Mouse (Mus musculus) frontal cortex, postnatal 14 days (tissue): Measurements from ENCODE around the gene Ube2z.
A peak's percentile ranks its signal among the peaks of the same experiment; 100 is the strongest.

Experiments used
- DNase-seq, 2 experiments: peaks; one replicate each; pipeline ENCODE4 v3.0.0; 2022; ENCODE audit warnings: low spot score in 2 of 2

Ube2z gene

DNA sequence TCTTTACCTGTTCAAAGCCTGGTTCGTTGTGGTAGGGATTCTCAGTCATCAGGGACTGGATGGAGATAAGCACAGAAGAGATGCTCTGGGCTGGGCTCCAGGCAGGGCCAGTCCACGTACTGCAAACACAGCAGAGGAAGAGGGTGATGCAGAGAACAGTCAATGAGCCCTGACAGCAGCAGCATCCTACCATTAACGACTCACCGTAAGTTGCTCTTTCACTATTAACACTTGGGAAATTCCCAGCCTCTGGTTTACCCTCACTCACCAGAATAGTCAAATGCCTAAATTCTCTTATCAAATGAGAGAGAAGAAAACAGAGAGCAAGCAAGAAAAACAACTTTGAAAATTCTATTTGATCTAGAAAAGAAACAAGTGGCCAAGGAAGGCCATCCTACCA is 6.9 kb downstream of the Ube2z start:
- no peak for DNase-seq

DNA sequence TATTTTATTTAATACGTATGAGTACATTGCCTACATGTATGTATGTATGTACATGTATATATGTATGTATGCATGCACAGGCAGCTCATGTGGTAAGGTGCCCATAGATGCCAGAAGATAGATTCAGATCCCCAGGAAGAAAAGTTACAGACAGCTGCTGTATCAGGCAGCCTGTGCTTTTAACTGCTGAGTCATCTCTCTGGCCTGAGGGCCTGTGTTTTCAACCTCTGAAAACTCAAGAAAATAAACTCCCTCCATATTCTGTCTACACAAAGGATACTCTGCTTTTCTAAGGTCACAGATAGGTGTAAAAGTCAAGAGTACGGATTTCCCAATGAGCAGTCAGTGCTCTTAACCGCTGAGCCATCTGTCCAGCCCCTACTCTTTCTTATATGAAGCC is 14.3 kb downstream of the Ube2z start:
- DNase-seq = no peak

DNA sequence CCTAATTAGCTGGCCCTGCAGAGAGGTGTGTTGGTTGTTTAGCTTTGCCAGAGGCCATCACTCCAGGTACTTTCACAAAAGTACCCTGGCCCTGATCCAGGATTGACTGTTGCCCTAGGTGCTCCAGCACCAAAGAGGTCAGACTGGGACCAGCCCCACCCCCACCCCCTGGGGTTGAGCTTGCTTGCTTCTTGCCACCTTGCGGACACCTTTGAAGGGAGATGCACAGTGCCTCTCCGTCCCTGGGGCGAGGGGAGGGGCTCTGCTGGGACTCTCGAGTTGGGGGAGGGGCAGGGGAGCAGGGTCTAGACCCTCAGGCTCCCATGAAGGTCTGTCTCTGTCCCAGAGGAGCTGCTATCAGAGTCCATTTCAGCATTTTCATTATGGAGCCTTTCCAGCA is 15.2 kb downstream of the Ube2z start:
- DNase-seq = no peak

DNA sequence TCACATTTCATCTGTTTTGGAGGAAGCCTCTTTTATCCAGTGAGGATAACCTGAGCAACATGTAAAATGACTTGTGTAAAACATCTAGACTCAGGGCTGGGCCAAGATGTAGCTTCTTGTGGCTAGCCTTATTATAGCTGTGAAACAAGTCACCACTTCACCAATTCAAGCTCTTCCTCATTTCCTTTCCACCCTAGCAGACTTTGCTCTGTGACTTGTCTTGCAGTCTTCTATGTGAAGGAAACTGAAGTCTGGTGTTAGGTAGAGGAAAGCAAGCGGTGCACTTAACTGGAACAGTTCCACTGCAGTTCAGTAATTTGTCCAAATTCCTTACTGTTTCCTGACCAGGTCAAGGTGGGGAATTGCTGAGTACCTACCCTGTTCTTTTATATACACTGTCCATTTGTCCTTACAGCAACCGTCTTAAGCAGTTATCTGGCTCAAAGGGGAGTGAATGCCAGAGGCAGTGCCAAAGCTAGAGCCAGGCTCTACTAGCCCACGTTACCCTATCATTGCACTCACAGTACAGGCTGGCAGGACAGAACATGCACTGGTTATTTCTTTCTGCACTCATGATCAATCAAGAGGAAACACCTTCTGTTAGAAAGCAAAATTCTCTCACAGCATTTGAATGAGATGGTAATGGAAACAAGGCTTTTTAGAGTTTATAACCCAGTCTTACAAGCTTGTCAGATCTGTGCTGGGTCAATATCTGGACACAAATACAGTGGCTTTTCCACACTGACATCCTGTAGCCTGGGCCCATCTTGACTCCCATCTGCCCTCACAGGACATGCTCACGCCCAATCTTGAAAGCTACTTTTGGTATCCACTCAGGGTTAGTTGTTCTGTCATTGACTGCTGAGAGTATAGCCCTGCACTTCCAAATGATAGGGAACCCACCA is 17.5 kb downstream of the Ube2z start:
- no peak for DNase-seq

DNA sequence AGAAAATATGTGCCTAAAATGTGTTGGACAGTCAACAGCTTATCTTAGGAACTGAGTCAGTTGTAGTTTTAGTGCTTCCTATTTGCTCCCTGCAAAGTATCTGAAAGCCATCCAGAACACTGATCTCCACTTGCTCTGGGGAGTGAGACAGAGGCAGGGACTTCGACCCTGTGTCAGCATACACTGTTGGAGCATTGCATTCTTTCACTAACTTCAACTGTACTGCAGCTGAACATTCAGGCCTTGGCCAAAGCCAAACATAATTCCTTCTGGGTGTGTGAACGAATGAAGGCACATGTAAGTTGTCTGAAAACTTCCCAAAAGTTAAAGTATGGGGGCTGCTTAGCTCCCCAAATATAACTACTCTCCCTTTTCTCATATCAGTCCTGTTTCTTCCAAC is 18.4 kb downstream of the Ube2z start:
- no peak for DNase-seq

GRCm38 (mm10) chr11:96046028-96046427 is 19.2 kb downstream of the Ube2z start:
- no peak for DNase-seq

DNA sequence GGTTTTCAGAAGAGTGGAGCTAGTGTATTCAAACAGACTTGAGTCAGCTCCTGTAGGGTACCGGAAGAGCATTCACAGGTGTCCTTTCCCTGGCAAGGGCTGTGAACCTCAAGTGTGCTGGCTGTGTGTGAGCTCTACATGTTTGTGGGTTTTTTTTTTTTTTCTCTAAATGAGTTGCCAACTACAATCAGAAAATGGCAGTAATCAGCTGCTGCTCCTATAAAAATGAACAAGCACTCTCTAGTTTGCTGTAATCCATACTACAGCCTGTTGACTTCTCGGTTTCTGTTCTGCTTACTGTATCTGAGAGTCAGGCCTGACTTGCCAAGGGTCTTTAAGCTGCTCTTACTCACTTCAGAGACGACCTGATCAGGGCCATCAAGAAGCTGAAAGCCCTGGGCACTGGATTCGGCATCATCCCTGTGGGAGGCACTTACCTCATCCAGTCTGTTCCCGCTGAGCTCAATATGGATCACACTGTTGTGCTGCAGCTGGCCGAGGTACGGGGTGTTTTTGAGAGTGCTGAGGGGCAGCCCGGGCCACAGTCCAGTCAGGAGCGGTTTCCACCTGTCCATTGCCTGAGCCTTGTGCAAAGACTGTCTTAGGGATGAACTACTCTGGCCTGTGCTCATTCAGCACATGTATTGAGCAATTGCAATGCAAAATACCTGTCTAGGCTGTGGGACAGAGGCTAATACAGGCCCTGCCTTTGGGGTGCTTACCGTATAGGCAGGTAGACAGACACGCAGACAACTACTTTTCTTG is 20.2 kb downstream of the Ube2z start:
- DNase-seq = no peak

DNA sequence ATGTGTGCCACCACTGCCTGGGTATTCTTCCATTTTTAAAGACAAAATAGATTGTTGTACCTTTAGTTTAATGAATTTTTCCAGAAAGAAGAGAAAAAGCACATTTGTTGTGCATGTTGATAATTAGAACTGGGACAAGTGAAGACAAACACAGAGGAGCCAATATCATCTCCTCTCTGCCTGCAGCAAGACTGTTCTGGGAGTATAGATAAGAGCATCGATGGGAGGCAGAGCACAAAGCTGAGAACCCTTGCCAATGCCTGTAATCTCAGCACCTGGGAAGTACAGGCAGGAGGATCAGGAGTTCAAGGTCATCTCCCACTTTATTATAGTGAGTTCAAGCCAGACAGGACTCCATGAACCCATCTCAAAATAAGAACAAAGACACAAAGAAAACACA is 26.6 kb downstream of the Ube2z start:
- DNase-seq = no peak

DNA sequence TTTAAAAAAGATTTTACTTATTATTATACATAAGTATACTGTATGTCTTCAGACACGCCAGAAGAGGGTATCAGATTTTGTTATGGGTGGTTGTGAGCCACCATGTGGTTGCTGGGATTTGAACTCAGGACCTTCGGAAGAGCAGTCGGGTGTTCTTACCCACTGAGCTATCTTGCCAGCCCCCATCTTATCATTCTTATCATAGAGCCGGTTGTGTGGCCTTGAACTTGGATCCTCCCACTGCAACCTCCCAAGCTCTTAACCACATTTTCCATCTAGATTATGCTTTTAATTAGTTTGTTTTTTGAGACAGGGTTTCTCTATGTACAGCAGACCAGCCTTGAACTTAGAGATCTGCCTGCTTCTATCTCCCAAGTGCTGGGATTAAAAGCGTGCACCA is 27.7 kb downstream of the Ube2z start:
- no peak for DNase-seq

GRCm38 (mm10) chr11:96035133-96035532 is 30.1 kb downstream of the Ube2z start:
- peak; percentile 20 to 21 for DNase-seq

DNA sequence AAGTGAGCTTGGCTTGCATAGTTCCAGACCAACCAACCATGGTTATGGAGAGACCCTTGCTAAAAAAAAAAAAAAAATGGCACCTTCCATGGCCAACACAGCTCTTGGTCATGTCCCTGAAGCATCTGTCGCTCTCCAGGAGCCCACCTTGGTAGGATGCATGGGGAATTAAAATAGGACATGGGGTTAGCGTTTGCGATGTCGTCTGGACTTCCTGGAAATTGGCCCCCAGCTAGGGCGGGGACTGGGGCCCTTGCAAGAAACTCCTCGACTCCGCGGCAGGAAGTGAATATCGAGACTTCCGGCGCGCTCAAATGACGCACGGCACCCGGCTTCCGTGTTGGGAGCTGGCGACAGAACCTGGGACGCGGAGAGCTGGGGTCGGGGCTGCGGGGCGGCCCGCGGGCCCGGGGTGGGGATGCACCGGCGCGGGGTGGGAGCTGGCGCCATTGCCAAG is 30.6 kb downstream of the Ube2z start, which contains the start of gene Snf8:
Gene Snf8, plus strand, starts transcription at position 290 of the 457 bp plus-strand sequence.
- peak; percentile 87 to 91 for DNase-seq

DNA sequence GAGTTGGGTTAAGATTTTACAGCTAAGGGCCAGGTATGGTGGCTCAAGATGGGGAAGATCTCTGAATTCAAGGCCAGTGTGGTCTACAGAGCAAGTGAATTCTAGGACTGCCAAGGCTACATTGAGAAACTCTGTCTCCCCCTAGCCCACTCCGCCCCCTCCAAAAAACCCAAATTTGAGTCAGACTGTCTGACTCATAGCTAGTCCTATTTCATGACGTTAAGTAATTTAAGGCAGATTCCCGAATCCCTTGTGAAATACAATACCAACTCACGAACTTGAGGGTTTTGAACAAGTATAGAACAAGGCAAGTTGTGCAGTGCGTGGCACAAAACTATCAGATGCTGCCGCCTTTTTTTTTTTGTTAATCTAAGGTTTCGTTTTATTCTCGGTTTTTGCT is 31.1 kb downstream of the Ube2z start:
- DNase-seq = no peak

DNA sequence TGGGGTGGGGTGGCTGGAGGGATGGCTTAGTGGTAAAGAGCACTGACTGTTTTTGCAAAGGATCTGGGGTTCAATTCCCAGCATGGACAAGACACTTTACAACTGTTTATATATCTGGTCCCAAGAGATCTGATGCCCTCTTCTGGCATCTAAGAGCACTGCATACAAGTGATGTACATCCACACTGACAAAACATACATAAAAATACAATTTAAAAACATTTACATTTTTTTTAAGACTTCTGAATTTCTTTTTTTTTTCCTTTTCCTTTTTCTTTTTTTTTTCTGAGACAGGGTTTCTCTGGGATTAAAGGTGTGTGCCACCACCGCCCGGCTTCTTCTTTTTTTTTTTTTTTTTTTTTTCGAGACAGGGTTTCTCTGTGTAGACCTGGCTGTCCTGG is 31.9 kb downstream of the Ube2z start:
- no peak for DNase-seq

DNA sequence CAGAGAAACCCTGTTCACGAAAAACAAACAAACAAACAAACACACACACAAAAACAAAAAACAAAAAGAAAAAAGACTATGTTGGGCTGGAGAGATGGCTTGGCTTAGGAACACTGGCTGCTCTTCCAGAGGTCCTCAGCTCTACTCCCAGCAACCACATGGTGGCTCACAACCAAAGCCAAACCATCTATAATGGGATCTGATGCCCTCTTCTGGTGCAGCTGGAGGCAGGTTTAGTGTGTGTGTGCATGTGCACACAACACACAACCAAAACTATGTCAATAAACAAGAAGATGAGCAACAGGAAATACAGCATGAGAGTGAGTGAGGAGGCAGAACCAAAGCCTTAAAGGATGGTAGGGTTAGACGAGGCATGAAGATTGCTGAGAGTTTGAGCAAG is 33.5 kb downstream of the Ube2z start:
- DNase-seq = no peak

GRCm38 (mm10) chr11:96030571-96030970 is 34.6 kb downstream of the Ube2z start:
- DNase-seq = no peak

- DNase-seq = no peak
Observed at GRCm38 (mm10) chr11:96028130-96028529, 37.1 kb downstream of the Ube2z start.

GRCm38 (mm10) chr11:96020622-96021021 is 44.6 kb downstream of the Ube2z start:
- no peak for DNase-seq

DNA sequence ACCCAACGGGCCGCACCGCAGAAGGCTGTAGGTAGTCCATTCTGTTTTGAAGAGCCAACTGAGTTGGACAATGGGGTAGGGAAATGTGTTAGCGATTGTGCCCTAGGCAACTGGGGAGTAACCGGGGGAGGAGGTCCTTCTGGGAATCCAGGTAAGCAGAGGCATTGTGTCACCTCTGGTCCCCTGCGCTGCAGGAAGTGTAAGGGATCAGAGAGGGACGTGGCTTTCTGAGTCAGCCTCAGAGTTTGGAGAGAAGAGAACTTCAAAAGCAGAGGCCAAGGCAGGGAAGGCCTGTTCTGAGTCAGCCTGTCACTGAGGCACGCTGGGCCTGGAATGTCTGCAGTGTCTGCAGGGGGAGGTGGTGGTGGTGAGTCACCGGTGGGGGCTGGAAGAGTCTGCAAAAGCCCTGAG is 47.2 kb downstream of the Ube2z start:
- DNase-seq = no peak

DNA sequence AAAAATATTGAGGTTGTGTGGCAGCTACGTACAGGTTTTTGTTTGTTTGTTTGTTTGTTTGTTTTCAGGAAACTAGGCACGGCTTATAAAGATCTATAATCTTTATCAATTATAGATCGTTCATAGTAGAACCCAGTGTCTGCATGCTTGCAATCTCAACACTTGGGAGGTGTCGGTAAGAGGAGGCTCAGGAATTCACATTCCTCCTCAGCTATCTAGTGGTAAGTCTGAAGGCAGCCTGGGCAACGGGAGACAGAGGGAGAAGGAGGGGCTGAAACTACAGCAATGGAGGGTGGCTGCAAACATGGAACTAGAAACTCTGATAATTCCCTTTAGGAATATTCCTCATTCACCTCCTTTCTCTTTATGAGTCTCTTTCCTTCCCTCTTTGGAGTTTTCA is 49.8 kb downstream of the Ube2z start:
- DNase-seq = no peak

GRCm38 (mm10) chr11:96011982-96012381 is 53.2 kb downstream of the Ube2z start:
- no peak for DNase-seq

- DNase-seq = no peak
Observed at GRCm38 (mm10) chr11:96008827-96009226, 56.4 kb downstream of the Ube2z start.

DNA sequence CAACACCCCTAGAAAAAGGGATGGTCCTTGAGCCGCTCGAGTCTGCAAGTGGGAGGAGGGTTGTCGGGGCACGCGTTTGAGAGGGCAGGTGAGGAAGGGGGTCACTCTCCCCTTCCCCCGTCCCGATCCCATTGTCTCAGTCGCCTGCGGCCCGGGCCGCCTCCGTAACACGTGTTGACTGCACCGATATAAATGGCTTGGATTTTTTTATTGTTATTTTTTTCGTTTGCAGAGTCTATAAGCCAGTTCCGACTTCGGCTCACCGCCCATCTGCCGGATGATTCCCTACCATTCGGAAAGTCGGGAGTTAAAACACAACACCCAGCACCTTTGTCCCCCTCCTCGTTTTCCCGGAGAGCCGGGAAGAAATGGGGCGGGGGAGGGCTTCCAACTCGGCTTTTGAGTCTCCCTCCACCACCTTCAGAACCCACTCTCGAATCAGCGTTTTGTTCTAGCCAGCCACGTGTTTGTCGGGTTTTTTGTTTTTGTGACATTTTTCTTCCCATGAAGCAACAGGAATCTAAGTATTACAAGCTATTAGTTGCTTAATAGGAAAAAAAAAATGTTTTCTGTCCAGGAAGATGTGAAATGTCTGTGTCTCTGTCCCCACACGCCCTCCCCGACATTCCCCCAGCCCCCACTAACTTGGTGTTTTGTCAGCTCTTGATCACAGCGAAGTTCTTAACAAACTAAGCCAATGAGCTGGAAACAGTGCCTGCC is 57.5 kb downstream of the Ube2z start:
- DNase-seq = no peak
